Mouse (Mus musculus) hindbrain, embryonic 12.5 days (tissue): ENCODE results near the gene Slc36a3. TPM values are rescaled to one million over a fixed set of nuclear protein-coding genes. Genes with fewer than 3 reads are reported as not detected.

Experiments used
- ATAC-seq: fragments of 200-750 bp; cut with Nextera tagmentation; 2 replicates; pipeline ENCODE4 v1.8.0; 2017; ENCODE audit warnings: moderate TSS enrichment; ENCODE audit not compliant: low FRiP score
- H3K27ac ChIP-seq: fragments of 300-500 bp; sonication (generic); 2 replicates; pipeline ENCODE4 v1.5.1; 2016; ENCODE audit warnings: mild to moderate bottlenecking
- H3K27me3 ChIP-seq: fragments of 300-500 bp; sonication (generic); 2 replicates; pipeline ENCODE4 v1.6.1; 2016; ENCODE audit warnings: mild to moderate bottlenecking
- H3K36me3 ChIP-seq: fragments of 300-500 bp; sonication (generic); 2 replicates; pipeline ENCODE4 v1.6.1; 2016; ENCODE audit warnings: mild to moderate bottlenecking
- H3K4me1 ChIP-seq: fragments of 300-500 bp; sonication (generic); 2 replicates; pipeline ENCODE4 v1.6.1; 2016
- H3K4me2 ChIP-seq: fragments of 300-500 bp; sonication (generic); replicated peaks from 2 replicates; pipeline ENCODE4 v1.6.1; 2016; ENCODE audit warnings: mild to moderate bottlenecking
- H3K4me3 ChIP-seq: fragments of 300-500 bp; sonication (generic); 2 replicates; pipeline ENCODE4 v1.5.1; 2016; ENCODE audit warnings: mild to moderate bottlenecking
- H3K9ac ChIP-seq: fragments of 300-500 bp; sonication (generic); 2 replicates; pipeline ENCODE4 v1.6.1; 2016; ENCODE audit warnings: mild to moderate bottlenecking, moderate library complexity
- H3K9me3 ChIP-seq: fragments of 300-500 bp; sonication (generic); replicated peaks from 2 replicates; pipeline ENCODE4 v1.6.1; 2016; ENCODE audit warnings: mild to moderate bottlenecking
- WGBS: fragments of 180-500 bp; shearing (Covaris S2); methylation state at CpG from one replicate; pipeline ENCODE4 v1.1.7; 2016; 5-methylcytosine and 5-hydroxymethylcytosine counted together
- polyA plus RNA-seq: library from polyadenylated mRNA; unstranded; fragments of >200 nt; fragmentation: Nextera tagmentation; extraction: Ambion mirVana; gene quantifications from 2 replicates; pipeline ENCODE4 v1.2.1, GENCODE M21; 2016

The Slc36a3 gene
- polyA plus RNA-seq, 1 experiment from 2014 or later: not detected

DNA sequence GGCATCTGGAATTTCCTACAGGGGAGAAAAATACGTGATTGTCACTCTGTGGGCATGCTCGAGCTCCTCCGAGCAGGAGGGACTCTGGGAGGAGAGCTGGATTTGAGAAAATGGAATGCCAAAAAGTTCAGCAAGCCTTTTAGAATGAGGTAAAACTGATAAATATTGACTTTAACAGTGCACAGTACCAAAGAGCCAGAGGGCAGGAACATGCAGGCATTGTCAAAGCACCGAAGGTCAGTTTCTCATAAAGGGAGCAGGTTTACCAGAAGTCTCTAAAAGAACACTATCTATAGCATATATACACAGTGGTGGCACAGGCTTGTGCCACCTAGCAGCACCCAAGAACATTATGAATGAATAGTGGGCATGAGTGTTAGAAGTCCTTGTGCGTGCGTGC is 17.4 kb upstream of the Slc36a3 start:
- H3K36me3 ChIP-seq: no peaks in the 10 kb centered on the region
- H3K9ac ChIP-seq: no peak overlapping the region
- H3K9me3 ChIP-seq: no peaks in the 10 kb centered on the region
- no peak for ATAC-seq
- no peaks in the 10 kb centered on the region; the same call in 1 of the 2 replicates for H3K27me3 ChIP-seq
- no peak overlapping the region for H3K4me3 ChIP-seq
- H3K27ac ChIP-seq: no peak overlapping the region
- H3K4me2 ChIP-seq: no peak overlapping the region
- H3K4me1 ChIP-seq: no peaks in the 10 kb centered on the region
- WGBS: 89% methylated on average over 6 of the region's 6 CpGs

DNA sequence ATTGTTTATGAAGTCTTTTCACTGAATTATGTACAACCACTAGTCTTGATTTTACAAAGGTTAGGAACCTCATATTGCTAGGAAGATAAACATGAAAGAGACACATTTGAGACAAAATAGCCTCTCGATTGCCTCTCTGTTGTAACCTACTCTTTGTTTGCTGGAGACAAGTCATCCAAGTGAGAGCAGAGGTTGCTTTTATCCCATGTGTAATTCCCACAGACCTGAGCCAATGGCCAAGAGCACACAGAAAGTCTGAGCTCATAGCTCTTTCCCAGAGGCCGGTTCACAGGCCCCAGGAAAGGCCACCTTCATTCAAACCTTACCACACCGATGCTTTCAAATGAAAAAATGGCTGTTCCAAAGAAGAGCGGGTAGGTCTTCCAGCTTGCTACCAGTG is 17.0 kb upstream of the Slc36a3 start:
- Histone ChIP-seq H3K9me3 (no peaks in the 10 kb centered on the region), H3K4me1 (no peaks in the 10 kb centered on the region), H3K4me2 (no peak overlapping the region), H3K9ac (no peak overlapping the region), H3K27ac (no peak overlapping the region), H3K27me3 (no peaks in the 10 kb centered on the region; the same call in 1 of the 2 replicates), H3K4me3 (no peak overlapping the region), H3K36me3 (no peaks in the 10 kb centered on the region)
- WGBS: 84% methylated on average over 4 of the region's 4 CpGs
- ATAC-seq: no peak

DNA sequence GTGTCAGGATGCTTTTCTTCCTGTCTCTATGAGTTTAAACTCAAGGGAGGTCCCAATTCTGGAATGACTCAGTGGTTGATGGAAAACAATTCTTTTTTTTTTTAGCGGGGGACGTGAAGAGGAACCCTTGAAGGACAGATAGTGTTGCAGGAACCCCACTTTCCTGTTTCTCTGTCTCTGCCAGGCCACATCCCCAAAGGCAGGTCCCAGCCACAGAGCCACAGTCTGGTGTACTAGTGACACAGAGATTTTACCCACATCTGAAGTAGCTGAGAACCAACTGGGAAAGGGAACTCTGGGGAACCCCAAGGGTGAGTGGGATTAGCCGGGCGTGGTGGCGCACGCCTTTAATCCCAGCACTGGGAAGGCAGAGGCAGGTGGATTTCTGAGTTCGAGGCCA is 14.2 kb upstream of the Slc36a3 start:
- no peak for ATAC-seq
- 92% methylated on average over 7 of the region's 7 CpGs for WGBS
- no peaks in the 10 kb centered on the region for H3K27me3 ChIP-seq

DNA sequence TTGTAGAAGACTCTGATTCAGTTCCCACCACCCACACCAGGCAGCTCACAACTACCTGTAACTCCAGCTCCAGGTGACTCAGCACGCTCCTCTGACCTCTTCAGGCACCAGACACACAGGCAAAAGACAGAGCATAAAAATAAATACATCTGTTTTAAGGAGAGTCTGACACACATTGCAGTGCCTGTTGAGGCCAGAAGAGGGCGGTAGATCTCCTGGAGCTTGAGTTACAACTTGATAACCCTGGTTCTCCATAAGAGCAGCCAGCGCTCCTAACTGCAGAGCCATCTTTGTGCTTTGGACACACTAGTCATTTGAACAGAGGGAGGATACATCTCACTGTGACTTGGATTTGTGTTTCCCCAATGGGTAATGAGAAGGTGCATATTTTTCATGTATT is 13.2 kb upstream of the Slc36a3 start:
- H3K9ac ChIP-seq: no peak overlapping the region
- H3K4me2 ChIP-seq: no peak overlapping the region
- no peaks in the 10 kb centered on the region for H3K36me3 ChIP-seq
- no peaks in the 10 kb centered on the region for H3K9me3 ChIP-seq
- no peak overlapping the region for H3K4me3 ChIP-seq
- WGBS: 39% methylated on average over 3 of the region's 3 CpGs
- H3K4me1 ChIP-seq: no peaks in the 10 kb centered on the region
- H3K27me3 ChIP-seq: no peaks in the 10 kb centered on the region
- no peak for ATAC-seq
- no peak overlapping the region for H3K27ac ChIP-seq

More for the DNA sequence above, 14.2 kb upstream of the Slc36a3 start:
- Histone ChIP-seq H3K9ac (no peak overlapping the region), H3K4me3 (no peak overlapping the region), H3K27ac (no peak overlapping the region), H3K9me3 (no peaks in the 10 kb centered on the region), H3K36me3 (no peaks in the 10 kb centered on the region), H3K4me1 (no peaks in the 10 kb centered on the region), H3K4me2 (no peak overlapping the region)

DNA sequence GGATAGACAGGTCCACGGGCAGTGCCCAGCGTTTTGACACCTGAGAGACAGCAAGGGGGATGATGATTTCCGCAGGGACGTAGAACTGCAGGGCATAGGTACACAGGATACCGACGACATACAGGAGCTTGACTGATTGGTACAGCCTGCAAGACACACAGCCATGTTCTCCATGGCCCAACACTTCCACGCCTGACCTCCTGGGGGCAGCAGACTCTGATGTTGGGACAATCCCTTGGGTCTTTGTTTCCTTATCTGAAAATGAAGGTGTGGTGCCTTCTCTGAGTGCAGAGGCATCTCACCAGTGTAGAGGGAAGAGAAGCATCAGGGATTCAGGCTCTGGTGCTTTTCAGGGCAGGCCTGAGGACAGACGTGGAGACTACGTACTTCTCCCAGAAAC is 11.2 kb upstream of the Slc36a3 start:
- H3K4me3 ChIP-seq: no peak overlapping the region
- H3K27ac ChIP-seq: no peak overlapping the region
- 49% methylated on average over 9 of the region's 9 CpGs for WGBS
- no peaks in the 10 kb centered on the region for H3K27me3 ChIP-seq
- ATAC-seq: no peak
- H3K36me3 ChIP-seq: no peaks in the 10 kb centered on the region
- H3K9ac ChIP-seq: no peak overlapping the region
- H3K4me2 ChIP-seq: no peak overlapping the region
- no peaks in the 10 kb centered on the region for H3K9me3 ChIP-seq
- no peaks in the 10 kb centered on the region for H3K4me1 ChIP-seq

DNA sequence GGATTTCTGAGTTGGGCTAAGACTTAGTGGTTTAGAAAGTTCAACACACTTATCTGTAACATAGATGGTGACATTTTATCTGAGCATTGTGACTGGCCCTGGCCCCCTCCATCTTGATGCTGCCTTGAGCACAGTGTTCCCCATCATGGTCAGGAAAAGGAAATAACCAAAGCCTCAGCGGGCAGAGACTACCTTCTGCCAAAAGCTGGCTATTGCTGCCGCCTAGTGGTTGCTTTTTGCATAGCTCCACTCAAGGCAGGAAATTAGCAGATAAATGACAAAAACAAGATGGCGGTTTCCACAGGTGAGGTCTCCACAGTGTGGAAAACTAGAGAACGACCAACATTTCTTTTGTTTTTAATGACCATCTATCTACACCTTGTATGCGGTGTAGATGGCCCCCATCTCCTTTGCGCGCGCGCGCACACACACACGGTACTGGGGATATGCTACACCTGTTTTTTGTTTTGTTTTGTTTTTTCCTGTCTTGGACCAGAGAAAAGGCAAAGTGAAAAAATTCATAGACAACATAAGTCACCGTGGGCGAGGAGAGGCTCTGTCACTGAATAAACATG is 7.4 kb upstream of the Slc36a3 start:
- WGBS: 50% methylated on average over 13 of the region's 13 CpGs
- no peaks in the 10 kb centered on the region for H3K36me3 ChIP-seq
- no peak overlapping the region for H3K27ac ChIP-seq
- H3K27me3 ChIP-seq: no peaks in the 10 kb centered on the region
- H3K9me3 ChIP-seq: no peaks in the 10 kb centered on the region
- H3K4me1 ChIP-seq: no peaks in the 10 kb centered on the region
- no peak overlapping the region for H3K4me3 ChIP-seq
- ATAC-seq: no peak
- H3K9ac ChIP-seq: no peak overlapping the region
- H3K4me2 ChIP-seq: no peak overlapping the region

DNA sequence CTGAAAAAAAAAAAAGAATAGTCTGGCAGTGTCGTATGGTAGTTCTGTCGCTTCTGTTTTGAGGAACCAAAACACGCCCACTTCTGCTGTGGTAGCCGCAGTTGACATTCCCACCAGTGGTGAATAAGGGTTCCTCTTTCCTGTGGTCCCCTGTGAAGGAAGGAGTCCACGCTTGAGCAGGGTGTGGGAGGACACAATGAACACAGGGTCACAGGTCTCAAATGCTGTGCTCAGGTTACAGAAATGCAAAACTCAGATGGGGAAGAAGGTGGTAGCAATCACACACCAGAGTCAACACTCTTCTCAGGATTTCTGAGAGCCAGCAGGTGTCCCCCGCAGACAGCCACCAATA is 3.5 kb upstream of the Slc36a3 start:
- Histone ChIP-seq H3K27me3 (no peaks in the 10 kb centered on the region), H3K36me3 (no peaks in the 10 kb centered on the region), H3K4me3 (no peak overlapping the region), H3K9me3 (no peaks in the 10 kb centered on the region), H3K9ac (no peak overlapping the region), H3K4me1 (no peaks in the 10 kb centered on the region), H3K4me2 (no peak overlapping the region), H3K27ac (no peak overlapping the region)
- WGBS: 73% methylated on average over 6 of the region's 6 CpGs
- no peak for ATAC-seq

DNA sequence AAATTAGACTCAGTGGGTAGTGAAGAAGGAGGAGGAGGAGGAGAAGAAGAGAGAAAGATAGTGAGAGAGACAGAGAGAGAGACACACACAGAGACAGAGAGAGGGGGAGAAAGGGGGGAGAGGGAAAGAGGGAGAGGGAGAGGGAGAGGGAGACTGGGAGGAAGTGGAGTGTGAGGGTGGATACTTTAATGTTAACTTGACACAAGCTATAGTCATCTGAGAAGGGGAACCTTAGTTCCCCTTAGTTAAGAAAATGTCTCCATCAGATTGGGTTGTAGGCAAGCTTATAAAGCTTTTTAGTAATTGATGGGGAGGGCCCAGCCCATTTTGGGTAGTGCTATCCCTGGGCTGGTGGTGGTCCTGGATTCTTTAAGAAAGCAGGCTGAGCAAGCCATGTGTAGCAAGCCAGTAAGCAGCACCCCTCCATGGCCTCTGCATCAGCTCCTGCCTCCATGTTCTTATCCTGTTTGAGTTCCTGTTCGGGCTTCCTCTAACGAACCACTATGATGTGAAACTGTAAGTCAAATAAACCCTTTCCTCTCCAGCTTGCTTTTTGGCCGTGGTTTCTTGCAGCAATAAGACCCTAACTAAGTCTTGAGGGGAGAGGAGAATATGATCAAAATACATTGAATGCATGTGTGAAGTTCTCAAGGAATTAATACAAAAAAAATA is 3.0 kb upstream of the Slc36a3 start:
- 83% methylated on average over 3 of the region's 3 CpGs for WGBS
- H3K4me2 ChIP-seq: no peak overlapping the region
- no peak for ATAC-seq
- no peaks in the 10 kb centered on the region for H3K4me1 ChIP-seq
- no peak overlapping the region for H3K4me3 ChIP-seq
- H3K27me3 ChIP-seq: no peaks in the 10 kb centered on the region
- no peaks in the 10 kb centered on the region for H3K36me3 ChIP-seq
- no peaks in the 10 kb centered on the region for H3K9me3 ChIP-seq
- no peak overlapping the region for H3K9ac ChIP-seq
- H3K27ac ChIP-seq: no peak overlapping the region

DNA sequence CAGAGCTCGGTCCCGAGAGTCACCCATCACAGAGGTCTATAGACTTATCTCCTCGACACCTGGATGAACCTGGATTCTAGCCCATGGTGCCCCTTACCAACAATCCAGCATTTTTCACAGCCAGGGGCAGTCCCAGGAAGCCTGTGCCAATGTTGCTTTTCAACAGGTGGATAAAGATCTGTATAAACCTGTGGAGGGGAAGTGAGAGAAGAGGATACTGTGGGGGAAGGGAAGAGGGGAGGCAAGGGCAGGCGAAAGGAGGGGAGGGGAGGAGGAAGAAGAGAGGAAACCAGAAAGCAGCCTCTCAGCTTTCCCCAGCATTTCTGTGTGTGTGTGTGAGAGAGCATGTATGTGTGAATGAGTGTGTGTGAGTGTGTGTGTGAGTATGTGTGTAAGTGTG is 3.0 kb downstream of the Slc36a3 start:
- no peak for ATAC-seq
- WGBS: 85% methylated on average over 4 of the region's 4 CpGs
- Histone ChIP-seq H3K27ac (no peak overlapping the region), H3K4me1 (no peaks in the 10 kb centered on the region), H3K9ac (no peak overlapping the region), H3K27me3 (no peaks in the 10 kb centered on the region), H3K36me3 (no peaks in the 10 kb centered on the region), H3K4me2 (no peak overlapping the region), H3K9me3 (no peaks in the 10 kb centered on the region), H3K4me3 (no peak overlapping the region)

DNA sequence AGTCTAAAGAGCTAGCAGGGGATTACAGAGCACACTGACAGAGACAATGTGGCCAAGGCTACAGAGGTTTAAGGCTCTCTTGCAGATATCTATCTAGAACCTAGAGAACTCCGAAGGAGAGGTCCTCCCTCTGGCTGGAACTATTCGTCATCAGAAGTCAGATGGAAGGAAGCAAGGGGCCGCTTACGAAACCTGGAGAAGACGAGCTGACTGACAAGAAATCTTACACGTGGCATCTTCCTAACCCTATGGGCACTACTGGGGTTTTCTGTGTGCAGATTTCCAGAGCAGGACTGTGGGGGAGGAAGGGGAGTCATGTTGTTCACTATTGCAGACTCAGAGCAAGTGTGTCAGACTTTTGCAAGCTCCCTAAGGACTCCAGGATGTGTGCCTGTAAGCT is 4.1 kb downstream of the Slc36a3 start:
- H3K27ac ChIP-seq: no peak overlapping the region
- H3K4me2 ChIP-seq: no peak overlapping the region
- no peak for ATAC-seq
- H3K36me3 ChIP-seq: no peaks in the 10 kb centered on the region
- H3K9ac ChIP-seq: no peak overlapping the region
- 74% methylated on average over 6 of the region's 6 CpGs for WGBS
- H3K4me1 ChIP-seq: no peaks in the 10 kb centered on the region
- no peak overlapping the region for H3K4me3 ChIP-seq
- no peaks in the 10 kb centered on the region for H3K27me3 ChIP-seq
- H3K9me3 ChIP-seq: no peaks in the 10 kb centered on the region

DNA sequence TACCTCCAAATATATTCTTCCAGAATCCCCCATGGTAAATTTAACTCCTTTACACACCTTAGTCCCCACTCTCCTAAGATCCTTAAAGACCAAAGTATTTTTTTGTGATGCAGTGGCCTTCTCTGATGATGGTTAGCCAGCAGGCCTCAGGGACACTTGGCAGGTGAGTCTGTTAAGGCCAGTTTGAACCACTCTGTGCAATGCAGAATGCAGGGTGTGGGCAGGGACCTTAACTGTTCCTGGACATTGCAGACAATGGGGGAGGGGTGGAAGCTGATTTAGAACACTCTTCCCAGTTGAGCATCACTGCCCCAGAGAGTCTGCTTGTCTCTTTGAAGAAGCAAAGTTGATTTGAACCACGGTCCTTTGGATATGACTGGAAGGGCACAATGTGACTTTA is 4.7 kb downstream of the Slc36a3 start:
- Histone ChIP-seq H3K27me3 (no peaks in the 10 kb centered on the region), H3K36me3 (no peaks in the 10 kb centered on the region), H3K9me3 (no peaks in the 10 kb centered on the region), H3K4me3 (no peak overlapping the region), H3K9ac (no peak overlapping the region), H3K4me2 (no peak overlapping the region), H3K4me1 (no peaks in the 10 kb centered on the region), H3K27ac (no peak overlapping the region)
- no peak for ATAC-seq
- WGBS: 72% methylated on average over 1 of the region's 1 CpGs

DNA sequence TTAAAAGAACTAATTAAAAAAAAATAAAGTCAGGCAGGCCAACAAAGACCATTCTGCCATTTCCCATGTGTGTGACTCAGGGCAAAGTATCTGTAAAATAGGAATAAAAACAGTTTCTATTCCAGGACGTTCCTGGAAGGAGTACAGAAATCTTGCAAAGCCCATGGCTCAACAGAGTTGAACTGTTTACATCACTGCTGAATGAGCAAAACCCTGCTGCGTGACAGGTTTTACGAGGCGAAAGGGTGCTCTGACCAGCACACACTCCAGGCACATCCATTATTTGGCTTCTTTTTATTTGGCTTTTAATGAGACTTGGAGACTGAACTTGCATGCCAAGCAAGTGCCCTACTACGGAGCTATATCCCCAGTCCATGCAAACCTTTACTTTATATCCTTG is 7.5 kb downstream of the Slc36a3 start:
- Histone ChIP-seq H3K27me3 (no peaks in the 10 kb centered on the region), H3K27ac (no peak overlapping the region), H3K4me1 (no peaks in the 10 kb centered on the region), H3K9ac (no peak overlapping the region), H3K4me2 (no peak overlapping the region), H3K36me3 (no peaks in the 10 kb centered on the region), H3K9me3 (no peaks in the 10 kb centered on the region), H3K4me3 (no peak overlapping the region)
- no peak for ATAC-seq
- 78% methylated on average over 5 of the region's 5 CpGs for WGBS

DNA sequence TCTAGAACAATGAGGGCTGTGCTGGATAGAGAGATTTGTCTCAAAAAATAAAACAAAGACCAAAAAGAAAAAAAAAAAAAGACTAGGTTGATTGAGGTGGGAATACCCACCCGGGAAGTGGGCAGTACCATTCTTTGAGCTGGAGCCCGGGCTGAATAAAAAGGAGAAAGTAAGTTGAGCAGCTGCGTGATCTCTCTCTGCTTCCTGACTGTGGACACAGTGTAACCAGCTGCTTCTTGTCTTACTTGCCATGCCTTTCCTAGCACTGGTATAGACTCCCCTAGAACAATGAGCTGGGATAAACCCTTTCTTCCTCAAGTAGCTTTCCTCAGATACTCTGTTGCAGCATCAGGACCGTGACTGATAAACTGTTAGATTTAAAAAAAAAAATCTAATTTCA is 10.0 kb downstream of the Slc36a3 start:
- Histone ChIP-seq H3K27ac (no peak overlapping the region), H3K4me3 (no peak overlapping the region), H3K4me2 (no peak overlapping the region), H3K27me3 (no peaks in the 10 kb centered on the region), H3K36me3 (no peaks in the 10 kb centered on the region), H3K9me3 (no peaks in the 10 kb centered on the region), H3K4me1 (no peaks in the 10 kb centered on the region), H3K9ac (no peak overlapping the region)
- 90% methylated on average over 4 of the region's 4 CpGs for WGBS
- no peak for ATAC-seq
